Mouse (Mus musculus): Measurements from ENCODE around the gene Kcnt2. TPM values are rescaled to one million over a fixed set of nuclear protein-coding genes. Genes with fewer than 3 reads are reported as not detected.

Kcnt2 gene
- polyA plus RNA-seq, 1 experiment from 2014 or later: 2.5 TPM

GRCm38 (mm10) chr1:140455903-140456302 is 209.9 kb downstream of the Kcnt2 start:
- ATAC-seq: no peak

DNA sequence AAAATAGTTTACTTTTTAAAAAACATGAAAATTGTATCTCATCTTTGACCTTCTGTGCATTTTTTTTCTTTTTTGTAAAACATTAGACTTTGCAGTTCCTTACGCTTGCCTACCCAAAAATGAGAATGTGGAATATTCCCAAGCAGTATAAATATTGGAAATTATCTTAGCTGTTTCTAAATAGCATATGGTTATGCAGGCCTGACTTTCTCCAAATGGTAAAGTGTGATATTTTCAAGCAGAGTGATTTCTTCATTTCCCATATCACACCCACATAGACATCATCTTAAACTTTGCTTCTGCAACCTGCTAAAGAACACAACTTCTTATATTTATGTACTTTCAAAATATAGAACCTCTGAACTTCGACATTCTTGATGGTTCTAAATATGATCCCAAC is 210.9 kb downstream of the Kcnt2 start:
- no peak for ATAC-seq
- H3K4me2 ChIP-seq (replicated peaks): no peak overlapping the region
- no peaks in the 10 kb centered on the region for H3K9me3 ChIP-seq
- H3K9ac ChIP-seq: no peak overlapping the region
- no peak overlapping the region for H3K4me3 ChIP-seq (replicated peaks)
- H3K27me3 ChIP-seq (replicated peaks): no peaks in the 10 kb centered on the region
- H3K36me3 ChIP-seq: no peaks in the 10 kb centered on the region
- WGBS: 84% methylated on average over 2 of the region's 2 CpGs
- no peak overlapping the region for H3K27ac ChIP-seq
- H3K4me1 ChIP-seq (replicated peaks): no peaks in the 10 kb centered on the region

More at GRCm38 (mm10) chr1:140455903-140456302, 209.9 kb downstream of the Kcnt2 start:
- no peak overlapping the region for H3K4me2 ChIP-seq (replicated peaks)
- no peak overlapping the region for H3K27ac ChIP-seq
- WGBS: 36% methylated on average over 2 of the region's 2 CpGs
- H3K27me3 ChIP-seq (replicated peaks): no peaks in the 10 kb centered on the region
- H3K4me3 ChIP-seq (replicated peaks): no peak overlapping the region
- no peaks in the 10 kb centered on the region for H3K9me3 ChIP-seq
- H3K4me1 ChIP-seq (replicated peaks): no peaks in the 10 kb centered on the region
- H3K9ac ChIP-seq: no peak overlapping the region
- no peaks in the 10 kb centered on the region for H3K36me3 ChIP-seq

DNA sequence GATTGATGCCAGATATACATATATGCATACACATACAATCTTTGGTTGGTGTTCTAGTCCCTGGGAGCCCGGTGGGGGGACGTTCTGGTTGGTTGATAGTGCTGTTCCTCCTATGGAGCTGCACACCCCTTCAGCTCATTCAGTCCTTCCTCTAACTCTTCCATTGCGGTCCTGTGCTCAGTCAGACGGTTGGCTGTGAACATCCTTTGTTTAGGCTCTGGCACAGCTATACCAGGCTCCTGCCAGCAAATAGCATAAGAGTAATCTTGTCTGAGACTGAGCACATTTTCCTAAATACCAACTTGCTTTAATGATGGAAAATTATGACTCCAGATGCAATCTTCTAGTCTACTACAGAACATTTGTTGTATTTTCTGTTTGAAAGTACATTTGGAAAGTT is 222.4 kb downstream of the Kcnt2 start:
- H3K9me3 ChIP-seq: no peaks in the 10 kb centered on the region
- no peak for ATAC-seq
- no peak overlapping the region for H3K4me3 ChIP-seq (replicated peaks)
- H3K27ac ChIP-seq: no peak overlapping the region
- H3K27me3 ChIP-seq (replicated peaks): no peaks in the 10 kb centered on the region
- no peaks in the 10 kb centered on the region for H3K36me3 ChIP-seq
- no peaks in the 10 kb centered on the region for H3K4me1 ChIP-seq (replicated peaks)
- no peak overlapping the region for H3K9ac ChIP-seq
- 76% methylated on average over 4 of the region's 4 CpGs for WGBS
- no peak overlapping the region for H3K4me2 ChIP-seq (replicated peaks)

DNA sequence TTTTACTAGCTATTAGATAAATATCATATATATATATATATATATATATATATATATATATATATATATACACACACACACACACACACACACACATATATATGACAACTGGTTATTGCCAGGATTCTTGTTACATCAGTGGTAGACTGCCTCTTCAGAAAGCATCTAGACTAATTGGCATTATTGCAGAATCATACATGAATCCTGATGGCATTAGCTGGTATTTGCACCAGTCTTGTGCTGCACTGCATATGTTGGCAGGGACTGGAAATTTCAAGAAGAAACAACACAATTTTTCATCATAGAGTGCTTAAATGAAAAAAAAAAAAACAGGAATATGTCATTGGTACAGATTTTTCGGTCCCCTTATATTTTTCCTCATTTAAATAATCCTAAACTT is 223.6 kb downstream of the Kcnt2 start:
- H3K4me3 ChIP-seq (replicated peaks): no peak overlapping the region
- H3K4me1 ChIP-seq (replicated peaks): no peaks in the 10 kb centered on the region
- H3K27me3 ChIP-seq (replicated peaks): no peaks in the 10 kb centered on the region
- H3K36me3 ChIP-seq: no peaks in the 10 kb centered on the region
- ATAC-seq: no peak
- no peaks in the 10 kb centered on the region for H3K9me3 ChIP-seq
- H3K9ac ChIP-seq: no peak overlapping the region
- H3K27ac ChIP-seq: no peak overlapping the region
- WGBS: 89% methylated on average over 1 of the region's 1 CpGs
- no peak overlapping the region for H3K4me2 ChIP-seq (replicated peaks)

GRCm38 (mm10) chr1:140476921-140477320 is 231.0 kb downstream of the Kcnt2 start:
- Histone ChIP-seq H3K4me3 (replicated peaks) (no peak overlapping the region), H3K27ac (no peak overlapping the region), H3K4me1 (replicated peaks) (no peaks in the 10 kb centered on the region), H3K36me3 (no peaks in the 10 kb centered on the region), H3K9ac (no peak overlapping the region), H3K9me3 (no peaks in the 10 kb centered on the region), H3K27me3 (replicated peaks) (no peaks in the 10 kb centered on the region), H3K4me2 (replicated peaks) (no peak overlapping the region)
- 53% methylated on average over 2 of the region's 2 CpGs for WGBS
- ATAC-seq: no peak

- Histone ChIP-seq H3K27me3 (replicated peaks) (no peaks in the 10 kb centered on the region), H3K4me3 (replicated peaks) (no peak overlapping the region), H3K36me3 (no peaks in the 10 kb centered on the region), H3K27ac (no peak overlapping the region), H3K4me2 (replicated peaks) (no peak overlapping the region), H3K4me1 (replicated peaks) (no peaks in the 10 kb centered on the region), H3K9me3 (no peaks in the 10 kb centered on the region), H3K9ac (no peak overlapping the region)
- no peak for ATAC-seq
- 88% methylated on average over 1 of the region's 1 CpGs for WGBS
Observed at GRCm38 (mm10) chr1:140484016-140484415, 238.1 kb downstream of the Kcnt2 start.

GRCm38 (mm10) chr1:140489816-140490215 is 243.9 kb downstream of the Kcnt2 start:
- no peaks in the 10 kb centered on the region for H3K9me3 ChIP-seq
- H3K4me2 ChIP-seq (replicated peaks): no peak overlapping the region
- H3K27ac ChIP-seq: no peak overlapping the region
- no peak for ATAC-seq
- H3K9ac ChIP-seq: no peak overlapping the region
- H3K4me3 ChIP-seq (replicated peaks): no peak overlapping the region
- no peaks in the 10 kb centered on the region for H3K4me1 ChIP-seq (replicated peaks)
- H3K27me3 ChIP-seq (replicated peaks): no peaks in the 10 kb centered on the region
- 77% methylated on average over 2 of the region's 2 CpGs for WGBS
- H3K36me3 ChIP-seq: no peaks in the 10 kb centered on the region

DNA sequence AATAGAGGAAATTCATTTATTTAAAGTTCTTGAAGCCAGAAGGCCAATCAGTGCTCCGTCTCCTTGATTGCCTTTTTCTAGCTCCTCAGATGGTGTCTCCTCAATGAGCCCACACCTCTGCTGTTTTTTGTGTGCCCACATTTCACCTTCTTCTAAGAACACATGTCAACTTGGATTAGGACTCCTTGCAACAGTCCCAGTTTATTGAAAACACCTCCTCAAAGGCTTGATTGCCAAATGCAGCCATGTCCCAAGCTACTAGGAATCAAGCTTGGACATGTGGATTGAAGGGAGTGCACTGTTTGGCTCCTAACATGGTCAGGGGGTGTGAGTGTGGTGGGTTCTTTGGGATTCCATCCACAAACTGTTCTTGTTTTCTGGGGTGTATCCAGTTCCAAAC is 245.4 kb downstream of the Kcnt2 start:
- no peak overlapping the region for H3K4me3 ChIP-seq (replicated peaks)
- ATAC-seq: no peak

GRCm38 (mm10) chr1:140492237-140492636 is 246.3 kb downstream of the Kcnt2 start:
- WGBS: 72% methylated on average over 2 of the region's 2 CpGs
- no peak for ATAC-seq
- H3K9ac ChIP-seq: no peak overlapping the region

More for the DNA sequence above, 245.4 kb downstream of the Kcnt2 start:
- Histone ChIP-seq H3K4me1 (replicated peaks) (no peaks in the 10 kb centered on the region), H3K9ac (no peak overlapping the region), H3K27ac (no peak overlapping the region), H3K36me3 (no peaks in the 10 kb centered on the region), H3K9me3 (no peaks in the 10 kb centered on the region), H3K27me3 (replicated peaks) (no peaks in the 10 kb centered on the region), H3K4me2 (replicated peaks) (no peak overlapping the region)
- 76% methylated on average over 1 of the region's 1 CpGs for WGBS

GRCm38 (mm10) chr1:140513451-140513850 is 267.5 kb downstream of the Kcnt2 start:
- Histone ChIP-seq H3K4me2 (replicated peaks) (no peak overlapping the region), H3K27ac (no peak overlapping the region), H3K4me1 (replicated peaks) (no peaks in the 10 kb centered on the region), H3K27me3 (replicated peaks) (no peaks in the 10 kb centered on the region), H3K9ac (no peak overlapping the region), H3K36me3 (no peaks in the 10 kb centered on the region), H3K9me3 (no peaks in the 10 kb centered on the region), H3K4me3 (replicated peaks) (no peak overlapping the region)
- ATAC-seq: no peak

More at GRCm38 (mm10) chr1:140492237-140492636, 246.3 kb downstream of the Kcnt2 start:
- Histone ChIP-seq H3K9me3 (no peaks in the 10 kb centered on the region), H3K4me2 (replicated peaks) (no peak overlapping the region), H3K27ac (no peak overlapping the region), H3K4me3 (replicated peaks) (no peak overlapping the region), H3K4me1 (replicated peaks) (no peaks in the 10 kb centered on the region), H3K36me3 (no peaks in the 10 kb centered on the region), H3K27me3 (replicated peaks) (no peaks in the 10 kb centered on the region)

GRCm38 (mm10) chr1:140531285-140531908 is 285.4 kb downstream of the Kcnt2 start:
- Histone ChIP-seq H3K27me3 (replicated peaks) (no peaks in the 10 kb centered on the region), H3K4me3 (replicated peaks) (no peak overlapping the region), H3K4me2 (replicated peaks) (no peak overlapping the region), H3K4me1 (replicated peaks) (no peaks in the 10 kb centered on the region), H3K27ac (no peak overlapping the region), H3K9me3 (no peaks in the 10 kb centered on the region), H3K36me3 (no peaks in the 10 kb centered on the region), H3K9ac (no peak overlapping the region)
- WGBS: 34% methylated on average over 4 of the region's 4 CpGs
- ATAC-seq: no peak

GRCm38 (mm10) chr1:140534849-140535248 is 288.9 kb downstream of the Kcnt2 start:
- H3K4me2 ChIP-seq (replicated peaks): no peak overlapping the region
- H3K9me3 ChIP-seq: no peaks in the 10 kb centered on the region
- H3K4me3 ChIP-seq (replicated peaks): no peak overlapping the region
- no peak for ATAC-seq
- no peak overlapping the region for H3K27ac ChIP-seq
- no peaks in the 10 kb centered on the region for H3K4me1 ChIP-seq (replicated peaks)
- H3K9ac ChIP-seq: no peak overlapping the region
- no peaks in the 10 kb centered on the region for H3K36me3 ChIP-seq
- H3K27me3 ChIP-seq (replicated peaks): no peaks in the 10 kb centered on the region

DNA sequence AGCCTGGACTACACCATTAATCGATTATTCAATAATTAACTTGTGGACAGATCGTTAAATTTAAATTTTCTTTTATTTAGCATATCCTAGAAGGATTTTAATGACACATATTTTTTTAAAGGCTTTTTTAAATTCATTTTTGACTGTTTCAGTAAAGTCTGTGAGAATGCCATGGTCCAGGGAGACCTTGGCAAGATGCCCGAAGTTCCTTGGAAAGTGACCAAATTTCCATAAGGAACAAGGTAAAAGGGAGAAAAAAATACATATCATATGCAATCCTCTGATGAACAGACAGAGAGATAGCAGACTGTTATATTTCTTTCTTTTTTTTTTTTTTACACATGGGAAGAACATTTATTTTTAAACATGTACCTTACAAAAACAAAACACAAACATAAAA is 296.1 kb downstream of the Kcnt2 start:
- 85% methylated on average over 3 of the region's 3 CpGs for WGBS
- Histone ChIP-seq H3K9me3 (no peaks in the 10 kb centered on the region), H3K9ac (no peak overlapping the region), H3K27ac (no peak overlapping the region), H3K4me1 (replicated peaks) (no peaks in the 10 kb centered on the region), H3K4me3 (replicated peaks) (no peak overlapping the region), H3K36me3 (no peaks in the 10 kb centered on the region), H3K27me3 (replicated peaks) (no peaks in the 10 kb centered on the region), H3K4me2 (replicated peaks) (no peak overlapping the region)
- no peak for ATAC-seq
